Mouse (Mus musculus): ENCODE results near the gene Tcf19. TPM values are rescaled to one million over a fixed set of nuclear protein-coding genes. Genes with fewer than 3 reads are reported as not detected.

The Tcf19 gene
- polyA plus RNA-seq, 1 experiment from 2014 or later: 14.9 TPM

- no peak for ATAC-seq (ENCODE audit: low FRiP score)
- 16% methylated on average over 5 of the region's 5 CpGs for WGBS
- Histone ChIP-seq H3K4me3 (no peak overlapping the region), H3K4me1 (replicated peaks) (peaks cover 25% of the 10 kb centered on the region), H3K27me3 (no peaks in the 10 kb centered on the region), H3K9ac (no peak overlapping the region), H3K9me3 (no peaks in the 10 kb centered on the region), H3K36me3 (no peaks in the 10 kb centered on the region), H3K4me2 (no peak overlapping the region), H3K27ac (no peak overlapping the region)
These were observed 32.0 kb upstream of the Tcf19 start for GRCm38 (mm10) chr17:35548636-35549035.

GRCm38 (mm10) chr17:35547465-35547864 lies 30.8 kb upstream of the Tcf19 start:
- Histone ChIP-seq H3K9ac (no peak overlapping the region), H3K36me3 (no peaks in the 10 kb centered on the region), H3K4me2 (no peak overlapping the region), H3K27ac (no peak overlapping the region), H3K9me3 (no peaks in the 10 kb centered on the region), H3K4me1 (replicated peaks) (peaks cover 34% of the 10 kb centered on the region), H3K27me3 (no peaks in the 10 kb centered on the region), H3K4me3 (no peak overlapping the region)
- no peak for ATAC-seq (ENCODE audit: low FRiP score)
- WGBS: 26% methylated on average over 2 of the region's 2 CpGs

- Histone ChIP-seq H3K4me1 (replicated peaks) (peaks cover 31% of the 10 kb centered on the region), H3K4me3 (no peak overlapping the region), H3K27ac (no peak overlapping the region), H3K4me2 (no peak overlapping the region), H3K36me3 (no peaks in the 10 kb centered on the region), H3K27me3 (no peaks in the 10 kb centered on the region), H3K9ac (no peak overlapping the region), H3K9me3 (no peaks in the 10 kb centered on the region)
- 34% methylated on average over 6 of the region's 6 CpGs for WGBS
- ATAC-seq (ENCODE audit: low FRiP score): peak; percentile 36; the same call in 1 of the 2 replicates
These were observed 28.1 kb upstream of the Tcf19 start for GRCm38 (mm10) chr17:35544680-35545079.

- H3K27ac ChIP-seq: peak overlapping the region; percentile 35; the same call in 1 of the 2 replicates
- H3K9ac ChIP-seq: no peak overlapping the region
- H3K4me1 ChIP-seq (replicated peaks): peaks cover 26% of the 10 kb centered on the region
- H3K27me3 ChIP-seq: no peaks in the 10 kb centered on the region
- no peaks in the 10 kb centered on the region for H3K36me3 ChIP-seq
- no peak for ATAC-seq (ENCODE audit: low FRiP score)
- 69% methylated on average over 6 of the region's 6 CpGs for WGBS
- H3K4me2 ChIP-seq: peak overlapping the region; percentile 36; the same call in 1 of the 2 replicates
- H3K4me3 ChIP-seq: no peak overlapping the region
- no peaks in the 10 kb centered on the region for H3K9me3 ChIP-seq
These were observed 27.4 kb upstream of the Tcf19 start for GRCm38 (mm10) chr17:35544001-35544400.

GRCm38 (mm10) chr17:35543412-35543861 lies 26.8 kb upstream of the Tcf19 start:
- no peaks in the 10 kb centered on the region for H3K27me3 ChIP-seq
- 10% methylated on average over 14 of the region's 14 CpGs for WGBS
- no peak overlapping the region for H3K9ac ChIP-seq
- H3K4me2 ChIP-seq: peak overlapping the region; percentile 36
- H3K4me1 ChIP-seq (replicated peaks): peaks cover 26% of the 10 kb centered on the region
- H3K4me3 ChIP-seq: 0 out of 2 replicates have a peak overlapping the region, but pooled peaks have one; percentile 11
- no peaks in the 10 kb centered on the region for H3K9me3 ChIP-seq
- peak; percentile 47; the same call in 1 of the 2 replicates for ATAC-seq (ENCODE audit: low FRiP score)
- H3K36me3 ChIP-seq: no peaks in the 10 kb centered on the region
- H3K27ac ChIP-seq: peak overlapping the region; percentile 37

GRCm38 (mm10) chr17:35542761-35543411 lies 26.3 kb upstream of the Tcf19 start:
- H3K9ac ChIP-seq: no peak overlapping the region
- H3K9me3 ChIP-seq: no peaks in the 10 kb centered on the region
- WGBS: 76% methylated on average over 15 of the region's 15 CpGs
- 0 out of 2 replicates have a peak overlapping the region, but pooled peaks have one; percentile 11 for H3K4me3 ChIP-seq
- H3K27ac ChIP-seq: peak overlapping the region; percentile 37
- H3K27me3 ChIP-seq: no peaks in the 10 kb centered on the region
- peaks cover 26% of the 10 kb centered on the region for H3K4me1 ChIP-seq (replicated peaks)
- peak overlapping the region; percentile 36 for H3K4me2 ChIP-seq
- 0 out of 2 replicates have a peak, but pooled peaks have one; percentile 16 for ATAC-seq (ENCODE audit: low FRiP score)
- H3K36me3 ChIP-seq: no peaks in the 10 kb centered on the region

- 59% methylated on average over 10 of the region's 10 CpGs for WGBS
- no peaks in the 10 kb centered on the region for H3K27me3 ChIP-seq
- H3K4me3 ChIP-seq: no peak overlapping the region
- no peaks in the 10 kb centered on the region for H3K9me3 ChIP-seq
- peaks cover 11% of the 10 kb centered on the region; the same call in 1 of the 2 replicates for H3K4me1 ChIP-seq (replicated peaks)
- no peak overlapping the region for H3K4me2 ChIP-seq
- ATAC-seq (ENCODE audit: low FRiP score): no peak
- H3K9ac ChIP-seq: no peak overlapping the region
- no peak overlapping the region for H3K27ac ChIP-seq
- no peaks in the 10 kb centered on the region for H3K36me3 ChIP-seq
These were observed 22.9 kb upstream of the Tcf19 start for GRCm38 (mm10) chr17:35539540-35539939.

- H3K9ac ChIP-seq: no peak overlapping the region
- WGBS: 88% methylated on average over 1 of the region's 1 CpGs
- H3K4me3 ChIP-seq: no peak overlapping the region
- H3K36me3 ChIP-seq: no peaks in the 10 kb centered on the region
- no peaks in the 10 kb centered on the region for H3K27me3 ChIP-seq
- peaks cover 7% of the 10 kb centered on the region; the same call in 1 of the 2 replicates for H3K4me1 ChIP-seq (replicated peaks)
- no peaks in the 10 kb centered on the region for H3K9me3 ChIP-seq
- H3K4me2 ChIP-seq: no peak overlapping the region
- no peak overlapping the region for H3K27ac ChIP-seq
- no peak for ATAC-seq (ENCODE audit: low FRiP score)
These were observed 21.9 kb upstream of the Tcf19 start for GRCm38 (mm10) chr17:35538476-35538875.

- H3K36me3 ChIP-seq: no peaks in the 10 kb centered on the region
- no peak overlapping the region for H3K4me3 ChIP-seq
- no peak overlapping the region for H3K4me2 ChIP-seq
- no peak for ATAC-seq (ENCODE audit: low FRiP score)
- no peak overlapping the region for H3K9ac ChIP-seq
- 91% methylated on average over 4 of the region's 4 CpGs for WGBS
- H3K4me1 ChIP-seq (replicated peaks): no peaks in the 10 kb centered on the region
- 0 out of 2 replicates have a peak, but pooled peaks cover 3% of the 10 kb centered on the region for H3K27me3 ChIP-seq
- H3K9me3 ChIP-seq: no peaks in the 10 kb centered on the region
- no peak overlapping the region for H3K27ac ChIP-seq
These were observed 20.8 kb upstream of the Tcf19 start for GRCm38 (mm10) chr17:35537421-35537820.

- no peaks in the 10 kb centered on the region for H3K9me3 ChIP-seq
- H3K27me3 ChIP-seq: 0 out of 2 replicates have a peak, but pooled peaks cover 4% of the 10 kb centered on the region
- H3K27ac ChIP-seq: no peak overlapping the region
- H3K4me2 ChIP-seq: no peak overlapping the region
- no peak overlapping the region for H3K4me3 ChIP-seq
- H3K9ac ChIP-seq: no peak overlapping the region
- 13% methylated on average over 6 of the region's 6 CpGs for WGBS
- peaks cover 12% of the 10 kb centered on the region for H3K4me1 ChIP-seq (replicated peaks)
- ATAC-seq (ENCODE audit: low FRiP score): peak; percentile 66; the same call in 1 of the 2 replicates
- no peaks in the 10 kb centered on the region for H3K36me3 ChIP-seq
These were observed 17.7 kb upstream of the Tcf19 start for GRCm38 (mm10) chr17:35534343-35534742.

GRCm38 (mm10) chr17:35532901-35533300 lies 16.3 kb upstream of the Tcf19 start, which contains the start of gene Psors1c2:
TSS of gene Psors1c2 (plus strand) at chr17:35533201.
- WGBS: 49% methylated on average over 7 of the region's 7 CpGs
- H3K36me3 ChIP-seq: peaks cover 8% of the 10 kb centered on the region
- no peak within 1 kb of the TSS for H3K4me2 ChIP-seq
- no peak within 1 kb of the TSS for H3K27ac ChIP-seq
- H3K27me3 ChIP-seq: 0 out of 2 replicates have a peak, but pooled peaks cover 4% of the 10 kb centered on the region
- H3K4me3 ChIP-seq: no peak within 1 kb of the TSS
- H3K4me1 ChIP-seq (replicated peaks): peaks cover 12% of the 10 kb centered on the region
- no peak for ATAC-seq (ENCODE audit: low FRiP score)
- no peak within 1 kb of the TSS for H3K9ac ChIP-seq
- no peaks in the 10 kb centered on the region for H3K9me3 ChIP-seq

GRCm38 (mm10) chr17:35532360-35532759 lies 15.7 kb upstream of the Tcf19 start:
- WGBS: 23% methylated on average over 3 of the region's 3 CpGs
- no peak for ATAC-seq (ENCODE audit: low FRiP score)
- peaks cover 12% of the 10 kb centered on the region for H3K4me1 ChIP-seq (replicated peaks)
- no peaks in the 10 kb centered on the region for H3K9me3 ChIP-seq
- H3K27me3 ChIP-seq: 0 out of 2 replicates have a peak, but pooled peaks cover 4% of the 10 kb centered on the region
- H3K9ac ChIP-seq: no peak overlapping the region
- no peak overlapping the region for H3K27ac ChIP-seq
- no peak overlapping the region for H3K4me3 ChIP-seq
- H3K36me3 ChIP-seq: peaks cover 8% of the 10 kb centered on the region
- H3K4me2 ChIP-seq: no peak overlapping the region

GRCm38 (mm10) chr17:35526644-35527043 lies 10.0 kb upstream of the Tcf19 start:
- Histone ChIP-seq H3K4me1 (replicated peaks) (peaks cover 12% of the 10 kb centered on the region), H3K36me3 (peaks cover 19% of the 10 kb centered on the region), H3K9me3 (no peaks in the 10 kb centered on the region), H3K27me3 (no peaks in the 10 kb centered on the region), H3K4me2 (no peak overlapping the region), H3K9ac (no peak overlapping the region), H3K4me3 (no peak overlapping the region), H3K27ac (no peak overlapping the region)
- 88% methylated on average over 8 of the region's 8 CpGs for WGBS
- no peak for ATAC-seq (ENCODE audit: low FRiP score)
